Mouse (Mus musculus) urinary bladder, adult 18-20 months (tissue): Measurements from ENCODE around the gene Spib.
A peak's percentile ranks its signal among the peaks of the same experiment; 100 is the strongest.

Experiments used
- DNase-seq, 2 experiments: peaks; one replicate each; pipeline ENCODE4 v3.0.0; 2022; ENCODE audit warnings: low spot score in 2 of 2, mixed read lengths in 2 of 2

The Spib gene

DNA sequence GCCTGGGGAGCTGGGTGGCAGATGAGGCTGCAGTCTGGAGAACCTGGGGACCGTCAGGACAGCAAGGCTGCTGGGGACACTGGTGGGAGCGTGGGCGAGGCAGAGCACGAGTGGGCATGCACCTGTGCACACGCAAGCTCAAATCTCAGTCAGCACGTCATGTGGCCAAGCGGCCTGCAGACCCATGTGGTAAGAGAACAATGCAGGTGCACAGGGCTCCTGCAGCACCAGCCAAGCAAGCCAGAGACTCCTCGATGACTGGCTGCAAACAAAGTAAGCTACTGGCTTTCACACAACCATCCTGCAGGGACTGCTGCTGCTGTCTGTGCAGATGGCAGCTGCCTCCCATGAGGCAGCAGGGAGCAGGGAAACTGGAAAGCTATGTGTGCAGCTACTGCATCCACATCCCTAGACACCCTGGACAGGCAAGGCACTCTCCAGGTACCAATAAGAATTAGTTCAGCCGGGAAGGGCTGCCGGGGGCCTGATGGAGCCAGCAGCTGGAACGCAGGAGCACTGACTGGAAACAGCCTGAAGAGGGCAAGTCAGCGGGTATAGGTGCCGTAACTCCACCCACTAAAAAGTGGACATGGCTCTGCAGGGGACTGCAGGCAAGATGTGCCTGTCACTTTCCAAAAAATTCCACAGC is 44.8 kb downstream of the Spib start:
- DNase-seq, result no peak

DNA sequence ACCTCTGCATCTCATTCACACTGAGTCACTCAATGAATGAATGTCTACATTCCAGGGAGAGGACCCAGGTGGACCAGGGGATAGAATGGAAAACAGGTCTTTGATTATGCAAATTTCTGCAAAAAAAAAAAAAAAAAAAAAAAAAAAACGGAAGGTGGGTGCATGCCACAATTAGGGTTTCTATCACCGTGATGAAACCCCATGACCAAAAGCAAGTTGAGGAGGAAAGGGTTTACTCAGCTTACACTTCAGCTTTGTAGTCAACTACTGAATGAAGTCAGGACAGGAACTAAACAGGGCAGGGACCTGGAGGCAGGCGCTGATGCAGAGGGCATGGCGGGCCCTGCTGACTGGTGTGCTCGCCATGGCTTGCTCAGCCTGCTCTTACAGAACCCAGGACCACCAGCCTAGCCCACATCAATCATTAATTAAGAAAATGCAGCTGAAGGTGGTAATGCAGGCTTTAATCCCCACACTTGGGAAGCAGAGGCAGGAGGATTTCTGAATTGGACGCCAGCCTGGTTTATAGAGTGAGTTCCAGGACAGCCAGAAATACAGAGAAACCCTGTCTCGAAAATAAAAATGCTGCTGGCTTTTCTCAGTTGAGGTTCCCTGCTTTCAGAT is 46.2 kb downstream of the Spib start:
- DNase-seq, result no peak

DNA sequence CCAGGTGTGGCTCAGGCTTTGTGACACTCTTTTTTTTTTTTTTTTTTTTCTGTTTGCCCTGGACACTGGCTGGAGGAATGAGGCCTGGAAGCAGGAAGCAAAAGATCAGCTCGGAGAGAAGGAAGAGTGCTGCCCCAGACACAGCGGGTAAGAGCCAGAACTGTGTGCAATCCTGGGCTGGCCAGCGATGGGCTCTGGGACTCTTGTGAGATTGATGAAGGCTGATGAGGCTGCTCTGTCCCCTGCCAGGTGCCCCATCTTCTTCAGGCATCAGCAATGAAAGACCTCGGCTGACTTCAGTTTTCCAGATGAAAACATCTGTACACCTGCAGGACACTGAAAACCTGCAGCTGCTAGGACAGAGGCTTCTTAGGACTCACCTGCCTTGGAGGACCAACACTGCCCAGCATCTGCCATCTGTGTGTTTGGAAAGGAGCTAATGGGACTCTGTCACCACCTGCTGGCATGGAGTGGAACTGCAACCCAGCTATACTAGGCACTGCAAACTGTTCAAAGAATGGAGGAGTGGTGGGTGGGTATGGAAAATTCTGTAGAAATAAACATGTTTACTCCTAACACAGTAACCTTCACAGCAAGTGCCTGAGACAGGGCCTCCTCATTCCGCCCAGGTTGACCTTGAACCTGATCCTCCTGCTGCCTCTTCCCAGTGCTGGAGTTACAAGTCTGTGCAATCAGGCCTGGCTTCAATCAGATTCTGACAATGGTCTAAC is 46.9 kb downstream of the Spib start:
- DNase-seq, result peak; percentile 40 to 55

GRCm38 (mm10) chr7:44484109-44484508 is 47.8 kb downstream of the Spib start:
- no peak for DNase-seq

DNA sequence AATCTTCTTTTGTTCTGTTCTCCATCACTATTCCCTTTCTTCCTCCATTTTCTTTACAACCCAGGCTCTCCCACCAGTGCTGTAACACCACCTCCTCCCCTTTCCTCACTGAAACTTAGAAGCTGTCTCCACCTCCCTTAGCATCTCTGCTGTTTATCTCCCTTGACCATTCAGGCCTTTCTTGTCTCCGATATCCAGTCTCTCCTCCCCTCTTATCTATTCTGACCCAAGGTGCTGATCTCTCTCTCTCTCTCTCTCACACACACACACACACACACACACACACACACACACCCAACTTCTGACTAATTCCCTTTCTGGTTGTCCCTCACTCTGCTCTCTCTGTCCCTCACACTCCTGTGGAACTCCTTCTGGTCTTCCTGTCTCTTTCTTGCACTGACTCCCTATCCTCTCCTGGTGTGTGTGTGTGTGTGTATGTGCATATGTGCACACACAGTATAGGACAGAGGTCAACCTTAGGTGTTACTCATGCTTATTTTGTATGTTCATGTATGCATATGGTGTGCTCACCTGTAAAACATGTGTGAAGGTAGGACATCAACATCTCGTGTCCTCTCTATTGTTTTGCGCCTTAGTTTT is 48.9 kb downstream of the Spib start:
- DNase-seq, result no peak
